Mouse (Mus musculus) stomach, postnatal 0 days (tissue): Measurements from ENCODE around the gene Lsm7.
A peak's percentile ranks its signal among the peaks of the same experiment; 100 is the strongest.

Source experiments
- CTCF ChIP-seq: IDR thresholded peaks from 2 replicates; pipeline ENCODE4 v1.5.1; 2016; ENCODE audit warnings: antibody characterized with exemption, low read depth, mild to moderate bottlenecking, moderate library complexity
- EP300 ChIP-seq: optimal IDR thresholded peaks from 2 replicates; pipeline ENCODE3; 2016; ENCODE audit warnings: antibody characterized with exemption

- no peak for TF ChIP-seq EP300
- TF ChIP-seq CTCF = peak; percentile 25; the same call in 1 of the 2 replicates
Observed at GRCm38 (mm10) chr10:80814800-80815199, 40.2 kb downstream of the Lsm7 start.
